Comparison of ENCODE assay signal across 20 mouse cellular contexts in genomic region chr11:32786201-32786600, GRCm38 (mm10). TPM values are rescaled to one million over a fixed set of nuclear protein-coding genes. Genes with fewer than 3 reads are reported as not detected.
DNase-seq lines count a peak whose midpoint lies in the region.
"Had no signal": no experiment of that assay in that cellular context is flagged by ENCODE, and none has a peak within 500 bp of the region (broad histone marks: within the 10 kb centered on the region; RNA-seq: fewer than 3 reads in every experiment).

No protein-coding gene starts in this region.

- DNase-seq in gastrocnemius, adult 18-20 months (ENCODE audit: low spot score) = peak; percentile 31
- DNase-seq in gastrocnemius, postnatal 10 days = no peak
- DNase-seq in NIH3T3 (ENCODE audit: low read depth) = peak; percentile 28
- peak; percentile 28 for DNase-seq in gastrocnemius, postnatal 14 days
- peak; percentile 30 for DNase-seq in skeletal muscle tissue, adult 2 months (ENCODE audit: low read depth, low spot score)
- no peak for DNase-seq in cerebellum, postnatal 4 days (ENCODE audit: low spot score in 2 of 2)
- no peak for DNase-seq in left cerebral cortex, adult 9 months (ENCODE audit: low spot score in 2 of 2)
- DNase-seq: adrenal gland, postnatal 10 days; cerebellum, adult 11 months; cerebellum, adult 2 months; cerebellum, adult 9-11 months; cerebellum, postnatal 36 days; forebrain, postnatal 0 days; heart, adult 18-20 months; heart, postnatal 10 days; heart, postnatal 36 days had no signal

- intact Hi-C loops in gastrocnemius, postnatal 14 days (cut with DNase I; ENCODE audit: low total_unique reads) = no loop called here

RNA-seq across cellular contexts. Expression of gene Smim23, which starts 38.2 kb away (rescaled TPM):
- total RNA-seq in gastrocnemius, adult 18-20 months (2021) = not detected
- total RNA-seq in gastrocnemius, postnatal 10 days (2021) = not detected
- not detected for total RNA-seq in gastrocnemius, postnatal 14 days (2021)
- total RNA-seq: adrenal gland, adult 18-20 months; adrenal gland, postnatal 10 days; adrenal gland, postnatal 4 days; ES-E14; forebrain, postnatal 0 days; gastrocnemius, postnatal 4 days; heart, adult 18-20 months; heart, postnatal 10 days; heart, postnatal 36 days had no signal

Comparison
In these comparisons a context has a peak if more than half of its experiments do, and no peak if none do; other contexts are left out.
1. DNase-seq: peak in gastrocnemius, adult 18-20 months (single experiment), NIH3T3 (single experiment), gastrocnemius, postnatal 14 days (single experiment) and skeletal muscle tissue, adult 2 months (single experiment); none in gastrocnemius, postnatal 10 days (single experiment), cerebellum, postnatal 4 days (0 of 2) and left cerebral cortex, adult 9 months (0 of 2).